Mouse (Mus musculus): ENCODE measurements around the gene 1700056E22Rik.

Gene 1700056E22Rik

GRCm38 (mm10) chr1:184034011-184034557, at the start of gene 1700056E22Rik:
TSS of gene 1700056E22Rik (minus strand) at chr1:184034301.
- CTCF ChIA-PET = interaction anchor here (0.6 kb wide), 1 partner anchor 138 kb away, joined by 5 read pairs; no protein-coding TSS in a partner anchor

GRCm38 (mm10) chr1:184083166-184083565, 49.1 kb upstream of the 1700056E22Rik start:
- CTCF ChIA-PET = no interaction called here

- CTCF ChIA-PET = no interaction called here
These were observed 48.6 kb upstream of the 1700056E22Rik start for GRCm38 (mm10) chr1:184082661-184083060.

- CTCF ChIA-PET = no interaction called here
These were observed 45.2 kb upstream of the 1700056E22Rik start for GRCm38 (mm10) chr1:184079304-184079703.

- CTCF ChIA-PET = no interaction called here
These were observed 42.7 kb upstream of the 1700056E22Rik start for GRCm38 (mm10) chr1:184076756-184077155.

- CTCF ChIA-PET = no interaction called here
These were observed 42.0 kb upstream of the 1700056E22Rik start for GRCm38 (mm10) chr1:184076065-184076464.

GRCm38 (mm10) chr1:184068971-184069370, 34.9 kb upstream of the 1700056E22Rik start:
- CTCF ChIA-PET = interaction anchor here (0.6 kb wide), 1 partner anchor 156 kb away, joined by 3 read pairs; no protein-coding TSS in a partner anchor

GRCm38 (mm10) chr1:184067704-184068558, 33.8 kb upstream of the 1700056E22Rik start:
- CTCF ChIA-PET = no interaction called here

- CTCF ChIA-PET = no interaction called here
These were observed 32.6 kb upstream of the 1700056E22Rik start for GRCm38 (mm10) chr1:184066460-184067287.

GRCm38 (mm10) chr1:184065589-184066361, 31.7 kb upstream of the 1700056E22Rik start:
- CTCF ChIA-PET = no interaction called here

GRCm38 (mm10) chr1:184064306-184064705, 30.2 kb upstream of the 1700056E22Rik start:
- CTCF ChIA-PET = interaction anchor here (0.6 kb wide), 1 partner anchor 11 kb away, joined by 3 read pairs; no protein-coding TSS in a partner anchor

GRCm38 (mm10) chr1:184061901-184062300, 27.8 kb upstream of the 1700056E22Rik start:
- CTCF ChIA-PET = no interaction called here

- CTCF ChIA-PET = no interaction called here
These were observed 27.0 kb upstream of the 1700056E22Rik start for GRCm38 (mm10) chr1:184060828-184061734.

GRCm38 (mm10) chr1:184060381-184060780, 26.3 kb upstream of the 1700056E22Rik start:
- CTCF ChIA-PET = no interaction called here

- CTCF ChIA-PET = no interaction called here
These were observed 25.7 kb upstream of the 1700056E22Rik start for GRCm38 (mm10) chr1:184059814-184060213.

GRCm38 (mm10) chr1:184058206-184058605, 24.1 kb upstream of the 1700056E22Rik start:
- CTCF ChIA-PET = no interaction called here

- CTCF ChIA-PET = no interaction called here
These were observed 20.1 kb upstream of the 1700056E22Rik start for GRCm38 (mm10) chr1:184054176-184054575.

GRCm38 (mm10) chr1:184053711-184054110, 19.6 kb upstream of the 1700056E22Rik start:
- CTCF ChIA-PET = no interaction called here

GRCm38 (mm10) chr1:184053141-184053540, 19.0 kb upstream of the 1700056E22Rik start:
- CTCF ChIA-PET = interaction anchor here (0.7 kb wide), 1 partner anchor 11 kb away, joined by 3 read pairs; no protein-coding TSS in a partner anchor

- CTCF ChIA-PET = no interaction called here
These were observed 18.2 kb upstream of the 1700056E22Rik start for GRCm38 (mm10) chr1:184052331-184052730.

Data from spleen, embryonic (tissue).